Mouse (Mus musculus): Measurements from ENCODE around the gene Ezh2.

The Ezh2 gene

GRCm38 (mm10) chr6:47552280-47552679, 42.9 kb downstream of the Ezh2 start:
- no peak for DNase-seq (ENCODE audit: low spot score)

GRCm38 (mm10) chr6:47535333-47535732, 59.8 kb downstream of the Ezh2 start:
- no peak for DNase-seq (ENCODE audit: low spot score)

- DNase-seq (ENCODE audit: low spot score) = no peak
Observed at GRCm38 (mm10) chr6:47532547-47532946, 62.6 kb downstream of the Ezh2 start.

GRCm38 (mm10) chr6:47527655-47528054, 67.5 kb downstream of the Ezh2 start:
- DNase-seq (ENCODE audit: low spot score) = no peak

GRCm38 (mm10) chr6:47527129-47527528, 68.0 kb downstream of the Ezh2 start:
- no peak for DNase-seq (ENCODE audit: low spot score)

- DNase-seq (ENCODE audit: low spot score) = no peak
Observed at GRCm38 (mm10) chr6:47526446-47526845, 68.7 kb downstream of the Ezh2 start.

- DNase-seq (ENCODE audit: low spot score) = no peak
Observed at GRCm38 (mm10) chr6:47525041-47525440, 70.1 kb downstream of the Ezh2 start.

- DNase-seq (ENCODE audit: low spot score) = no peak
Observed at GRCm38 (mm10) chr6:47522431-47522830, 72.7 kb downstream of the Ezh2 start.

- DNase-seq (ENCODE audit: low spot score) = no peak
Observed at GRCm38 (mm10) chr6:47520030-47520429, 75.1 kb downstream of the Ezh2 start.

- no peak for DNase-seq (ENCODE audit: low spot score)
Observed at GRCm38 (mm10) chr6:47494562-47494961, 100.6 kb downstream of the Ezh2 start.

- no peak for DNase-seq (ENCODE audit: low spot score)
Observed at GRCm38 (mm10) chr6:47482027-47482426, 113.1 kb downstream of the Ezh2 start.
